In genomic region chr6:4813206-4813605, GRCm38 (mm10) we compare ENCODE assay signal across 15 mouse cellular contexts.
DNase-seq lines count a peak whose midpoint lies in the region; ATAC-seq lines count a peak whose summit lies in the region.
"Had no signal": no experiment of that assay in that cellular context is flagged by ENCODE, and none has a peak within 500 bp of the region (broad histone marks: within the 10 kb centered on the region; RNA-seq: fewer than 3 reads in every experiment).

No protein-coding gene starts in this region.

- 66% methylated on average over 3 of the region's 3 CpGs for WGBS in liver, embryonic 12.5 days (ENCODE audit: insufficient replicate concordance)
- WGBS in limb, embryonic 11.5 days = 3% methylated on average over 3 of the region's 3 CpGs
- 73% methylated on average over 3 of the region's 3 CpGs for WGBS in forebrain, embryonic 12.5 days

- intact Hi-C loops in gastrocnemius, postnatal 36 days (cut with DNase I) = no loop called here

- no peaks in the 10 kb centered on the region for H3K27me3 ChIP-seq in liver, embryonic 12.5 days (replicated peaks)
- no peaks in the 10 kb centered on the region for H3K27me3 ChIP-seq in limb, embryonic 11.5 days (ENCODE audit: control insufficient read depth, insufficient read depth, low read length)
- H3K27me3 ChIP-seq in forebrain, embryonic 12.5 days = no peaks in the 10 kb centered on the region
- H3K27me3 ChIP-seq: forebrain, embryonic 15.5 days; midbrain, embryonic 15.5 days had no signal

- H3K9ac ChIP-seq in liver, embryonic 12.5 days = no peak overlapping the region
- H3K9ac ChIP-seq in limb, embryonic 11.5 days (ENCODE audit: low read length) = no peak overlapping the region
- H3K9ac ChIP-seq in forebrain, embryonic 12.5 days = no peak overlapping the region
- H3K9ac ChIP-seq: forebrain, embryonic 15.5 days; midbrain, embryonic 15.5 days had no signal

- H3K36me3 ChIP-seq in liver, embryonic 12.5 days = no peaks in the 10 kb centered on the region
- no peaks in the 10 kb centered on the region for H3K36me3 ChIP-seq in limb, embryonic 11.5 days (ENCODE audit: control insufficient read depth, insufficient read depth, low read length)
- H3K36me3 ChIP-seq in forebrain, embryonic 12.5 days (replicated peaks) = no peaks in the 10 kb centered on the region
- H3K36me3 ChIP-seq: forebrain, embryonic 15.5 days; midbrain, embryonic 15.5 days had no signal

- no peak overlapping the region for H3K4me2 ChIP-seq in liver, embryonic 12.5 days
- no peak overlapping the region for H3K4me2 ChIP-seq in limb, embryonic 11.5 days (ENCODE audit: low read depth, severe bottlenecking)
- no peak overlapping the region for H3K4me2 ChIP-seq in forebrain, embryonic 12.5 days
- H3K4me2 ChIP-seq: forebrain, embryonic 15.5 days; midbrain, embryonic 15.5 days had no signal

- no peaks in the 10 kb centered on the region for H3K9me3 ChIP-seq in liver, embryonic 12.5 days (replicated peaks)
- H3K9me3 ChIP-seq in limb, embryonic 11.5 days (ENCODE audit: control insufficient read depth, low read length) = no peaks in the 10 kb centered on the region
- no peaks in the 10 kb centered on the region for H3K9me3 ChIP-seq in forebrain, embryonic 12.5 days
- H3K9me3 ChIP-seq: forebrain, embryonic 15.5 days; midbrain, embryonic 15.5 days had no signal

- no peak overlapping the region for H3K4me3 ChIP-seq in liver, embryonic 12.5 days
- H3K4me3 ChIP-seq in limb, embryonic 11.5 days (ENCODE audit: low read depth, low read length) = no peak overlapping the region
- no peak overlapping the region for H3K4me3 ChIP-seq in forebrain, embryonic 12.5 days (replicated peaks)
- H3K4me3 ChIP-seq: forebrain, embryonic 15.5 days; midbrain, embryonic 15.5 days had no signal

- no peaks in the 10 kb centered on the region for H3K4me1 ChIP-seq in liver, embryonic 12.5 days
- peaks cover 7% of the 10 kb centered on the region for H3K4me1 ChIP-seq in limb, embryonic 11.5 days (ENCODE audit: control insufficient read depth, insufficient read depth, low read length)
- no peaks in the 10 kb centered on the region for H3K4me1 ChIP-seq in forebrain, embryonic 12.5 days
- H3K4me1 ChIP-seq: forebrain, embryonic 15.5 days; midbrain, embryonic 15.5 days had no signal

- ATAC-seq in liver, embryonic 12.5 days = no peak
- peak; percentile 88; the same call in 1 of the 2 replicates for ATAC-seq in limb, embryonic 11.5 days (ENCODE audit: insufficient number of reproducible peaks, low FRiP score, low TSS enrichment, low read depth)
- ATAC-seq in forebrain, embryonic 12.5 days (ENCODE audit: low FRiP score) = no peak
- ATAC-seq: forebrain, embryonic 15.5 days; midbrain, embryonic 15.5 days had no signal

- H3K27ac ChIP-seq in liver, embryonic 12.5 days = no peak overlapping the region
- no peak overlapping the region for H3K27ac ChIP-seq in limb, embryonic 11.5 days (replicated peaks; ENCODE audit: low read depth, low read length)
- H3K27ac ChIP-seq in forebrain, embryonic 12.5 days = no peak overlapping the region
- H3K27ac ChIP-seq: forebrain, embryonic 15.5 days; midbrain, embryonic 15.5 days had no signal

- DNase-seq in gastrocnemius, postnatal 10 days = peak; percentile 10
- DNase-seq in gastrocnemius, postnatal 36 days = no peak
- peak; percentile 10 for DNase-seq in liver
- DNase-seq in embryo, embryonic 11.5 days (ENCODE audit: low read depth, low spot score) = peak; percentile 51
- peak; percentile 72 for DNase-seq in limb, embryonic 11.5 days (ENCODE audit: low spot score)
- no peak for DNase-seq in right cerebral cortex, postnatal 4 days
- DNase-seq: cerebellum, adult 11 months; heart, adult 18-20 months; kidney, adult 2 months; lung, postnatal 10 days; thymus, adult 2 months had no signal

Comparison
In these comparisons a context has a peak if more than half of its experiments do, and no peak if none do; other contexts are left out.
1. DNase-seq: peak in gastrocnemius, postnatal 10 days (single experiment), liver (single experiment), embryo, embryonic 11.5 days (single experiment) and limb, embryonic 11.5 days (single experiment); none in gastrocnemius, postnatal 36 days (0 of 2) and right cerebral cortex, postnatal 4 days (single experiment).